Mouse (Mus musculus): ENCODE measurements around the gene Cds1.

Gene Cds1

DNA sequence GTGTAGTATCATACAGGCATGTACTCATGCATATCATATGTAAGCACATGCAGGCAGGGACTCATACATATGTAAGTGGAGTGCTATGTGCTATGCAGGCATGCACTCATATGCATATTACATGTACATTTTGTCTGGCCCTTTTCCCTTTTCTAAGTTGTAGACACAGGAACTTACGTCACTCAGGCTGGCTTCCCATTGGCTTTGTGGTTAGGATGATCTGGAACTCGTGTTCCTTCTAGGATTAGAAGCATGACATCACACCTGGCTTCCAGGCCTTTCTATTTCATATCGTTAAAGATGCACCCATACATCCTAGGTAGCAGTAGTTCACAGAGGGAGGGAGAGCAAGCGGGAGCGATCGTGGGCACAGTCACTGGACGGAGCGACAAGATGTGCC is 10.3 kb downstream of the Cds1 start:
- DNase-seq (ENCODE audit: extremely low read depth, low read depth), result no peak

DNA sequence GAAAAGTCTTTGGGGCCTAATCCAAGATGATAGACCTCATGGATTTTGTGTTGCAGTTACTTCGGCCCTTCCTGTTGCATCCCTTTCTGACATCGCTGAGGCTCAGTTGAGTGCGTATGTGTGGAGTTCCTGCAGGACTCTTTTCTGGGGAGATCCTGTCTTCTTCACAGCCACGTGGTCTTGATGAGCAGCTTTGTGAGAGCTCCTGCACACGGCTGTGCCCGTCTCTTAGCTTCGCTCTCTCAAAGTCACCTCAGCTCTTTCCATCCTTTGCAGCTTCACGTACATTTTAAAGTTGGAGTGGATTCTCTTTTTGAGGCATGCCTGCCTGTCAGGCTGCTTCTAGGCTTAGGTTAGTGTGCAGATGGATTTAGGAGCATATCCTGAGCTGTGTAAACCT is 11.6 kb downstream of the Cds1 start:
- no peak for DNase-seq (ENCODE audit: extremely low read depth, low read depth)

DNA sequence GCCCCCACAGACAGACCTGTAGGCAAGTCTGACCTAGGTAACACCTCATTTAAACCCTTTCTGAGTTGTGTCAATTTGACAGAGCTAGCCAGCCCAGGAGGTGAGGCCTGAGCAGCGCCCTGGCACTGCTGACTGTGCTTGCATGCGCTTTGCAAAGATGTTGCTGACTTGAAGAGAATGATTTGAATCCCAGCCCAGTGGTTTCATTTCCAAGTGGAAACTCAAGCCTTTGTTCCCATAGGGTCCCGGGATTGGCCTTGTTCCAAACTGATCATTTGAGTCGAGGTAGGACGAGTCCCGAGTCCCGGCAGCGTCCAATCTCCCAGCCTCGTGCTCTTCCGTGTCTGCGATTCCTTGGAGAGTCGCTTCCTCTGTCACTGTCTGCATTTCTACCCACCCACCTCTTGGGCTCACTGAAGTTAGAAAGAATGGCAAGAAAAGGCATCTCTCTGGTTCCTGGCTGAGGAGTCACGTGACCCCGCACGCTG is 14.5 kb downstream of the Cds1 start:
- DNase-seq (ENCODE audit: extremely low read depth, low read depth), result no peak

DNA sequence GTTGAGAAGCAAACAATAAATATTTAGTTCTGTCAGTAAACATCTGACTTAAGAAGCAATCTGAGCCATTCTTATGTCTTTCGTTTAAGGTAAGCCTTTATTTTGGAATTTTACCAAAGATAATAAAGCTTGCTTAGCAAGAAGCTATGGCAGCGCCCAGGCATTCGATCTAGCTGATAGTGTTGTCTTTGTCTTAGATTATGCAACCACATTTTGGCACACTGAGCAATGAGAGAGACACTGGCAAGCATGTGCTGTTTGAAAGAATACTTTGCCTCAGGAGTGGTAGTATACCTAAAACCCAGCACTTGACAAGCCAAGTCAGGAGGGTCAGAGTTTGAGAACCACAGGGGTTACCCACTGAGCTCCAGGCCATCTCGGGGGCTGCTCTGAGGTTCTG is 16.0 kb downstream of the Cds1 start:
- no peak for DNase-seq (ENCODE audit: extremely low read depth, low read depth)

DNA sequence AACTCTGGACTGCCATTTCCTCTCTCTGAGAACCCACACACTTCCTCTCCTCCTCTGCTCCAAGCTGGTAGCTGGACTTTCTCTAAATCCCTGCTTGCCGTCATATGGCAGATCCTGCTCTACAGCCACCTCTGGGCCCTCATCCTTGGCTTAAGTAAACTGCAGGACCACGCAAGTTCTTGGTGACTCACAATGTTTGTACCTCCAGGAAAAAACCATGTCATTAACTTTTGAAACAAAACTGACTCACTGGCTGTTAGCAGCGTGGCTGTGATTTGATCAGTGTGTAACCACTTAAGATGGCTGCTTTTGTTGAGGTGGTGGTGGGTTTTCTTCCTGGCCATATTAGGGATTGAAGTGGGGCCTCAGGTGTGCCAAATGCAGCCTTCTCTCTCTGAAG is 19.4 kb downstream of the Cds1 start:
- DNase-seq (ENCODE audit: extremely low read depth, low read depth), result no peak

DNA sequence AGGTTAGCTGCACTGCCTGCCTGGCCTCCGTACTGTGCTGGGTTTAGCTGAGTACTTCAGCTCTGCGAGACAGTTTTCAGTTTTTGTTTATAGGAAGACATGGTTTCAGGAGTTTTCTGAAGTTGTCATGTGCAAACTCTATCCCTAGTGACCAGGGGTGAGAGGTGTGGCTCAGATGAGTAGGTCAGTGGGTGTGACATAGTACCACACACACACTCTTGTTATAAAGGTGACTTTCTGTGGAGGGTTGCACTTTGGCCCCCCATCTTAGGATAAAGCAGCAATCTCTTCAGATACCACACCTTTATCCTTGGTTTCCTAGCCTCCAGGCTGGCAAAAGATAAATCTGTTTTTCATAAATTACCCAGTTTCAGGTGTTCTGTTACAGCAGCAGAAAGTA is 19.9 kb downstream of the Cds1 start:
- no peak for DNase-seq (ENCODE audit: extremely low read depth, low read depth)

DNA sequence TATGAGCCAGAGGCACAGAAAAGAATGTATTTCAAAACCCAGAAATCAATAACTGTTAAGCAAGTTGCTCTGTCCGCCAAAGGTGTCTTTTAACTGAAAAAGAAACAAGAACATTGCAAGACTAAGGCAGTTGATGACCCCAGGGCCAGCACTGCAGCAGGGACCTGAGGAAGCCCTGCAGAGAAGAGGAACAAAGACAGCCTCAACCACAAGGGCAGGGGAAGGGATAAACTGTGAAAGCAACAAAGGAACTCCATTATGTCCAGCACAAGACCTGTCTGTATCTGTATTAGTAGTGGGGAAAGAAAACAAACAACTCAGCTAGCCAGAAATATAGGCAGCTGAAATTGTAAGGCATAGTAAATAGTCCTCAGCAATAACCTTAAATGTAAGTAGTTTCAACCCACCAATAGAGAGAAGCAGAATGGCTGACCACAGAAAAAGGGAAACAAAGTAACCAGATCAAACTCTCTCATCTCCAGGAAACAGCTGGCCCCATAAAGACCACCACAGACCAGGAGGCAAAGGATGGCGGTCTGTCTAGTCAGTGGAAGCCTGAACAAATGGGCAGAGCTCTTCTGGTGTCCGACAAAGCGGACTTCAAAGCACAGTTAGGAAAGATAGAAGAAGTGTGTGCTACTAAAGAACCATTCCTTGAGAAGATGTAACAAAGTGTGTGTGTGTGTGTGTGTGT is 21.1 kb downstream of the Cds1 start:
- DNase-seq (ENCODE audit: extremely low read depth, low read depth), result peak; percentile 53

DNA sequence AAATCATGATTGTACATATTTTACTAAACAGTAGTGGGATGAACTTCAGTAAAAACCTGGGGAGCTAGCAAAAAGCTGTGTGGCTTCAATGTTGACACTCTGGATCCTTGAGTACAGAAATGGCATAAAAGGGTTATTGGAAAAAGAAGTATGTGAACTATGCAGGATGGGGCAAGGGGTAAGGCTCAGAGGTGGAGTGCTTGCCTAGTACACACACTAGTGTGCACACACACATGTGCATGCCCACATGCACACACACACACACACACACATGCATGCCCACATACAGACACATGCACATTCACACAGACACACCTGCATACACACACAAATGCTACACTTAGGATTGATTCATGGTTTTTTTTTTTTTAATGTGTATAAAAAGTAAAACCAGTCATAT is 24.8 kb downstream of the Cds1 start:
- no peak for DNase-seq (ENCODE audit: extremely low read depth, low read depth)

DNA sequence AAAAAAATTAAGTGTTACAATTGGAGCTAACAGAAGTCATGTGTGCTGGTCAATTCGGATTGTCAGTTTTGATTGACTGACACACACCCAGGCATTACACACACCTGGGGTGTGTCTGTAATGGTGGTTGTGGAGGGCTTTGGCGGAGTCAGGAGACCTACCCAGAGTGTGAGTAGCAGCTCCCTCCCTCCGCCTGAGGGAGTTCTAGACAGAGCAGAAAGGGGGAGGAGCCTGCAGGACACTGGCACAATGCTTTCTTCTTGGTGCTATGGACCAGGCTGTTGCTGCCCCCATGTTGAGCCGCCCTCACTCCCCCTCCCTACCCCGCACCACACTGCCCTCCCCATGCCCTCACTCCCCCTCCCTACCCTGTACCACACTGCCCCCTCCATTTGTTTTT is 25.6 kb downstream of the Cds1 start:
- no peak for DNase-seq (ENCODE audit: extremely low read depth, low read depth)

DNA sequence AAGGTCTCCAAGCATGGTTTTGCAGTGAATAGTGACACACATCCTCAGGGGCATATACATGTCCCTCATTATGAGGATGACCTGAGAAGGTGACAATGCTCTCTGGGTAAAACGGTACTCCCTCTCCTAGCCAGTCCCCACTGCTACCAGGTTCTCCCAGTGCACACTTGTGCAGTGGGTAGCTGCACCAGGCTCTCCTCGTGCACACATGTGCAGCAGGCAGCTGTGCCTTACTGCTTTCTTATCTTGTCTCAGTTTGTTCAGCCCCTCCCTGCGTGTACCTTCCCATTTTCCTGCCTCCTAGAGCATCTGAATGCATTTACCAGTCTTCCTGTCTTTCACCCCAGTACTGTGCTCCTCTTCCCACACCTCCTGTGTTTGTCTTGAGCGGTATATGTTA is 27.7 kb downstream of the Cds1 start:
- DNase-seq (ENCODE audit: extremely low read depth, low read depth), result no peak

DNA sequence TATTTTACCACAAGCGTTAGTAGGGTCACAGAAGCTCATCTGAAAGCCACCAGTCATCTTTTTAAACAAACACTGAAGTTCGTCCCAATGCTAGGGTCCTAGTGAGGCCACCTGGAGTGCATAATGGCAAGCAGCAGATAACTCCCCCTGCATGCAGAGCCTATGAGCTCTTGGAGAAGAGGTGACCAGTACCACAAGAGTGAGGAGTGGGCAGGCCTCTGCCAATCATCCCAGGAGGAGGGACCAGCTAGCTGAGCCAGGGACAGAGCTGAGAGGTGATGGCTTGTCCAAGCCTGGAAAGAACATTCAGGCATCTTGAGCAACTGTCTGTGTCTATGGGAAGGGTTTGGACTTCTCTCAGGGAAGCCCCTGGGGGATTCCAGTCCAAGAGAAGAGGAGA is 37.0 kb downstream of the Cds1 start:
- DNase-seq (ENCODE audit: extremely low read depth, low read depth), result no peak

DNA sequence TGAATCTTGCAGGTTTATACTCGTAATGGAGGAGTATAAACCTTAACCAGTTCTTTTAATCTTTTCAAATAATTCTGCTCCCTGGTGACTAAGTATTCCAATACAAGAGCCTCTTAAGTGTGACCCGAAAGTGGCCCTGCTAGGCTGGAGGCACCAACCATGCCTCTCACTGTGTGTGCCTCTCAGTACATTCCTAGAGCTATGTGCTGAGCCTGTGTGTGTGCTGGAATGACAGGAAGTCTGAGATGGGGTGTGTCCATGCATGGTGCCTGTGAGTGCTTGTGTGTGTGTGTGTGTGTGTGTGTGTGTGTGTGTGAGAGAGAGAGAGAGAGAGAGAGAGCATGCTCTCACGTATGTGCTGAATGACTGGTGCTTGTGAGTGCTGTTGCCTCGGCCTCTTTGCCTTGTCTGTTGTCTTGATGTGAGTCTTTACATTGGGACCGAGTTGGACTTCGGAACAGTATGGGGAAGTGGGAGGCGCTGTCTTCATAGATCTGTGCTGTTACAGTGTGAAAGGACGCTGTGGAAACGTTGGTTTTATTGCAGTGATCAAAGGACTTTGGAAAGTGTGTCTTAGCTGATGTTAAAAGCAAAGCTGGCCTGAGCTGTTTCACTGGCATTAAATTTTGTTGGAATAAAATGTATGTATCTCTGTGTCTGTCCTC is 37.6 kb downstream of the Cds1 start:
- DNase-seq (ENCODE audit: extremely low read depth, low read depth), result no peak

DNA sequence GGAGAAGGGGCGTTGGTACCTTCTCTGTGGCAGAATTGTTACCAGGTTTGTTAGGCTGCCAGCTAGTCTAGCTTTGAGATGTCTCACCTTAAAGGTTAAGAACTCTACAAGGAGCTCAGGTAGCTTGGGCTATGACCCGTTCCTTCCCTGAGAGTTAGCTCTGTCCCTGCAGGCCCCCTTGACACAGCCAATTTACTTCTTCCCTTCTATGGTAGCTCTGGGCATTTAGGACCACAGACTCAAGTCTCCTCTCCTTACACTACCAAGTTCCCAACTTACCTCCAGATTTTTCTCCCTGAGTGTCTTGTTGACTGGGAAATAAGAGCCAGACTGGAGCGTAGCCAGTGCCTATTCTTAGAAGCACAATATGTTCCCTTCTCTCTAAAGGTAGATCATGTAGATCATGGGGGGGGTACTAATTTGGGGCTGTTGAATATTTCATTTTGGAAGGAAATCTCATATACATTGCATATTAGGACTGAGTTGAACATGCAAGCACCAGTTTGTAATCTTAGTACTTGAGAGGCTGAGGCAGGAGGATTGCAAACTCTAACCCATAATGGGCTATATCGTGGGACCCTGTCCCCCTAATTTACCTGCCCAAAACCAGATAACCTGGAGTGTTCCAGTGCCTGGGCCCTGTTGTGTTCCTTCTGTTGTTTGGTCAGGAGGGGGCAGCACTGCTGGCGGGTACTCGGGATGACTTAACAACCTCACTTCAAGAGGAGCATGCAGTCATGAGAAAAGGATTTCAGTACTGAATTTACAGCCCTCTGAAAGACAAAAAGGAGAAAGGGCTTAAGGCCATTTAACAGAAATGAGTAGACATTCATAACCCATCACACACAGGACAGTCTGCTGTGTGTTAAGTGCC is 46.6 kb downstream of the Cds1 start:
- DNase-seq (ENCODE audit: extremely low read depth, low read depth), result no peak

DNA sequence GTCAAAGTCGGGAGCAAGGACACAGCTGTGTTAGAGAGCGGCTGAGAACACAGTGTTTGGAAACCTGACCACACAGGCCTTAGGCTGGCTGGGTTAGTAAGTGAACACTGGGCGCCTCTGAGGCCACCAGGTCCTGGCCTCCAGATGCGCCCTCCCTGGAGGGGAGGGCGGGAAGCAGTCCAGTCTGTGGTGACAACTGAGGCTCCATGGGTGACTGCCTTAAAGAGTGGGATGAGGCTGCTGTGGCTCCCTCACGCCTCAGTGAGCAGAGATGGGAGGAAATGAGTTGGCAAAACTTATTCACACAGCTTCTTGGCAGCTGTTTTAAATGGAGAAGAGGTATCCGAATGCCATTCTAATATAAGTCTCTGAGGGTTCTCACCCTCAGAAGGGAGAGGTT is 51.9 kb downstream of the Cds1 start:
- no peak for DNase-seq (ENCODE audit: extremely low read depth, low read depth)

DNA sequence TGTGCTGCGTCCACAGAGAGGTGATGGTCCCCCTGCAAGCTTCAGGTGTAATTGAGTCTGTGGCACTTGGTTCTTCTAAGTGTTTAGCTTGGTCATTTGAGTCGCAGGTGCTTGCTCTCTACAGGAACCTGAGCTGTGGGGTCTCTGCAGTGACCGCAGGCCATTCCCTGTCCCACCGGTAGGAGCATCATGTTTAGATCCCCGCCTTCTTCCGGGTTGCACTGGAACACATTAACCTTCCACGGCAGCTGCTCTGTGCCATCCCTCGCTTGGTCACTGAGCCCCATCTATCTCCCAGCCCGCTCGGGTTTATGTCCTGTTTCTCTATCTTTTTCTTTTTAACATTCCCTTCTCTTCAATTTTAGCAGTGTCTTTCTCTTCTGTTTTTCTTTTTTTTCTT is 54.3 kb downstream of the Cds1 start:
- no peak for DNase-seq (ENCODE audit: extremely low read depth, low read depth)

DNA sequence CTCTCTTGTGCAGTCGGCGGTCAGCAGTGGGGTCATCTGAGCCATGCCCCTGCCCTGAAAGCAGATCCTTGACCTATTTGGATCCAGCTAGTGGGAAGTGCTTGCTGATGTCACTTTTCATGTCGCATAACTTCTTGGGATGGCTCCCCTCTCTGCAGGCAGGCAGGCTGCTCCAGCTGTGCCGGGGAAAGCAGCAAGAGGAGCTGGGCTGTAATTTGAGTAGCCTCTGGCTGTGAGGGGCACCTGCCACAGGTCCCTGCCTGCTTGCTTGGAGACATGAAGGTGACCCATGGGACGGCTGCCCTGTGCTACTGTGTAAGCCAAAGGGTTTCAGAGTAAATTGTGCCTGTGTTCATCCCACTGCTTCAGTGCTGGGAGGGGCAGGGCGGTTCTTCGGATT is 54.9 kb downstream of the Cds1 start:
- no peak for DNase-seq (ENCODE audit: extremely low read depth, low read depth)

DNA sequence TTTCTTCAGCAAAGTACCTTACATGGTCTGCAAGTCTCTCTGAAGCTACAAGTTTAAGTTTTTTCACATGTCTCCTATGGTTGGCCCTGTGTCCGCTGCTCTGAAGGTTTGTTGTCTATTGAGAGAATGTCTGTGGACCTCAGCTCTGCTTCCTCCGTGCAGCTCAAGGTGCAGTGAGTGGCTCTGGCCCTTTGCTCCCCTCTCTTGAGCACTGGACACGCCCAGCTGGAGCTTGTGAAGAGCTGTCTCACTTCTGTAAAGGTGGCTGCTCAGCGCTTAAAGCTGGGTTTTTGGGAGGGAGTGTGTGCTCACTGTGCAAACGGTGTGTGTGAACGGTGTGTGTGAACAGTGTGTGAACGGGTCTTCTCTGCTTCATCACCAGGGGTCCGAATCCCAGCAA is 56.1 kb downstream of the Cds1 start:
- DNase-seq (ENCODE audit: extremely low read depth, low read depth), result no peak

DNA sequence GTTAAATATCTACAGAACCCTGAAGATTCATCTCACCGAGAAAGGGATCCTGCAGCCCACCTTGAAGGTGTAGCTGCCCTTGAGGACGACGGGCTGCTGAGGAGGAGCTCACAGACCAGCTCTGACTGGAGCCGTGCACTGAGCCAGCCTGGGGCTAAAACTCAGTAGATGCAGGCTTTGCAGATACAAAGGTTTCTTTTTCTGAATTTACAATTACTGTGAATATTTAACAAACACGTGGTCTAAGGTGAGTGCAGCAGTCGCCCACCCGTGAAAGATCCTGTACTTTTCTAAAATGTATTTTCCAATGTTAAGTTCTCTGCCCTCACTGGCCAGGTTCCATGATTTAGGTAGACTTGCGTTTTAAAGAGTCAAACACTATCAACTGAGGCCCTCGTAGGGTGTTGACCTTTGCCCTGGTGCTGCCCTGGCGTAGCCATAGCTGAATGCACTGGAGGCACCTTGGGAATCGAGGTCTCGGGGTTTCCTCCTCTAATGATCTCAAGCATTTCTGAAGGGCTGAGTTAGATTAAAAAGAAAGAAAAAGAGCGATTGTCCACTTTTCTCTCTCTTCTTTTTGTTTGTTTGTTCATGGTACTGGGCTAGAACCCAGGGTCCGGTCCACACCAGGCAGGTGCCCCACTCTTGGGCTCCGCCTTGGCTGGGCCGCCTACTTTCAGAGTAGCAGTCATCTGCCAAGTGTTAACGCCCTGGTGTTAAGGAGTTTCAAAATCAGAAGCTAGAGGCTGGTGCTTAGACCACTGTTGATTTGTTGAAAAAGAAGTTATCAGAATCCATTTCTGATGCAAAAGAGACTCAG is 56.8 kb downstream of the Cds1 start:
- no peak for DNase-seq (ENCODE audit: extremely low read depth, low read depth)

DNA sequence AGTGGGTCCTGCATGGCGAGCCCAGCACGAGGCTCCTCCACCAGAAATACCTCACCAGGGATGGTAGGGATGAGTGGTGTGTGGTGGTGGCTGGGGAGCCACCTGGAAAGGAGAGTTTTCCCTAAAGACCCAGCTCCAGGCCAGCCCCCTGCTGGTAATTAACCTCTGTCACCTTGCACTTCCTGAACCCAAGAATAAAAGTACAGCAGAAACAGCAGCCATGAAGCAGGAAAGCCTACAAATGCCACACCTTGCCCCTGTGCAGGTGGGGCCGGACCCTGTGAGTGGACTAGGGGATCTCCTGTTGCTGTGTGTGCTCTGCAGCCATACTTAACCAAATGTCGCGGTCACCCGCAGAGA is 57.4 kb downstream of the Cds1 start:
- DNase-seq (ENCODE audit: extremely low read depth, low read depth), result no peak

DNA sequence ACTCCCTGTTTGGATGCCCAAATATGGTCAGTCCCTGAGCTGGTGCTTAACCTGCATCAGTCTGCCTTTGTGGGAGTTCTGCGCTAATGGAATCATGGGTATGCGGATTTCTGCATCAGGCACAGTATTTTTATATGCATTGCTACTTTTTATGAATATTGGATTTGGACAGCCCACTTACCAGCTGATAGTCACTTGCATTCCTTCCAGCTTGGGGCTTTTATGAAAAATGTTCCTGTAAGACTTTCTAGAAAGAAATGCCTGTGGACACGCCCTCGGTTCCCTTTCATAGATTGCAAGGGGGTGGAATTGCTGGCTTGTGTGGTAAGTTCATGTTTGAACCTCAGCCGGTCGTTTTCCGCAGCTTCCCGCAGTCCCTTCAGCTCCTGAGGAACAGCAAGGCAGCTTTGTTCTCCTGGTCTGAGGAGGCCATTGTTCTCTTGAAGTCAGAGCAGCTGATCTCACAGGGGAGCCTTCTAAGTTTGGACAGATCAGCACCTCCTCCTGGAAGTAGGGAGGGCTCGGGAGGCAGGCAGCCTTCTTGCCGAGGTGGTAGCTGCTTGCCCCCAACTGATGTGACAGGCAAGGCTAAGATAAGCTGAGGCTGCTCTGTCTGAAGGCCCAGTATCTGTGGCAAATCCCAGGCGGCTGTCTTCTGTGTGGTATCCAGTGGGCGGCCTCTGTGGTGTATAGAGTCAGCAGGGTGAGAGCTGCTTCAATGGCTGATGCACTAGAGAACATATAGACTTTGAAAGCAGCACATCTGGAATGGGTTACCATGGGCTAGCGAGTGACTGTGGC is 60.4 kb downstream of the Cds1 start:
- DNase-seq (ENCODE audit: extremely low read depth, low read depth), result no peak

DNA sequence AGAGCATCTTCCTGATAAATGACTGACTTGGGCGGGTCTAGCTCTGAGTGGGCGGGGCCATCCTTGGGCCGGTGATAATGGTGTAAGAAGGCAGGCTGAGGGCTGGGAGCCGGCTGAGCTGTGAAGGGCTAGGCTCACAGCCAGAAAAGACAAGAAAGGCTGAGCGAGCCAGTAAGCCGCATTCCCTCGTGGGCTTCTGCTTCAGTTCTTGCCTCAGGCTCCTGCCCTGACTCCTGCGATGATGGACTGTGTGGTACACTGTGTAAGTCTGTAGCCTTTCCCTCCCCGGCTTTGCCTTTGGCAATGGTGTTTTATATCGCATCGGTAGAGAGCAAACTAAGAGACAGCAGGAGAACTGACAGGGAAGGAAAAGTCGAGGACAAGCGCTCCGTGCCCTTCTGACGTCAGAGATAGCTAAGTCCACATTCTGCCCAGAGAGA is 61.6 kb downstream of the Cds1 start:
- peak; percentile 68 for DNase-seq (ENCODE audit: extremely low read depth, low read depth)
